Mouse (Mus musculus) thymus, postnatal 10 days (tissue): ENCODE data around the gene Prrt4.

Experiments
- DNase-seq, 2 experiments: peaks; one replicate each; pipeline ENCODE4 v3.0.0; 2021; ENCODE audit warnings: low spot score in 2 of 2

Prrt4 gene

DNA sequence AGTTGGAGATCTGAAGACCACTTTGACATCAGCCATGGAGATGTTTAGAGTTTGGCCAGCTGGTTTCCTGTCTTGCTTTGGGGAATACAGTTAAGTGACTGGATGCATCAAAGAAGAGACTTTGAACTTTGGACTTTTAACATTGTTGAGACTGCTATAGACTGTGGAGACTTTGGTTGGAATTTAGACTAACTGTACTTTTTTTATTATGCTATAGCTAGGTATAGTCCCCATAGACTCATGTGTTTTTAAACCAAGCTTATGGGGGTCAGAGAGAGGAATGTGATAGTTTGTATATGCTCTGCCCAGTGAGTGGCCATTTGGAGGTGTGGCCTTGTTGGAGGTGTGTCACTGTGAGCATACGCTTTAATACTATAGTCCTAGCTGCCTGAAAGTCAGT, 29.4 kb downstream of the Prrt4 start:
- no peak for DNase-seq

DNA sequence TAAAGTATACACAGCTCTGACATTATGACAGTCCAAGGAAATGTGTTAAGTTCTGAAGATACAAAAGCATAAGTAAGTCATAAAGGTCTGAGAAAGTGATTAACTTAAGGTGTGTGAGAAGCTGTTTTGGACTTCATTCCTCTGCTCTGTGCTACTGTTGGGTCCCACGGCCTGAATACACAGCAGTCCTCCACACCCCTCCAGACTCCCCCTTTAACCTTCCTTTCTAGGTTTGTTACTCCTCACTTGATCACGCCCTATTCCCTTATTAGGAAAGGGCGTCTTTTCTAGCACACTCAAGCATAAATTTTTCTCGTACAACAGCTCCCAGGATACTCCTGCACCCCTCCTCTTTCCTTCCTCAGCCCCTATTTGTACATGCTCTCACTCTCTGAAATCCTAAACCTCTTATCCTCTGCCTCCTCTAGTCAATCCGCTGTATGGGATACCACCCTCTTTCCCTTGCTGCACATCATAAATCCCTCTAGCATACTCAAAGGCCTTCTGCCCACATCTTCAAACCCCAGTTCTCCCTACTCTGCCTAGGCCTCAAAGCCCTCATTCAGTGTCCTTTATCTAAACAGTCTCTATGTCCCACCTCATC, 31.9 kb downstream of the Prrt4 start:
- no peak for DNase-seq

GRCm38 (mm10) chr6:29146641-29147040, 32.7 kb downstream of the Prrt4 start:
- no peak for DNase-seq

DNA sequence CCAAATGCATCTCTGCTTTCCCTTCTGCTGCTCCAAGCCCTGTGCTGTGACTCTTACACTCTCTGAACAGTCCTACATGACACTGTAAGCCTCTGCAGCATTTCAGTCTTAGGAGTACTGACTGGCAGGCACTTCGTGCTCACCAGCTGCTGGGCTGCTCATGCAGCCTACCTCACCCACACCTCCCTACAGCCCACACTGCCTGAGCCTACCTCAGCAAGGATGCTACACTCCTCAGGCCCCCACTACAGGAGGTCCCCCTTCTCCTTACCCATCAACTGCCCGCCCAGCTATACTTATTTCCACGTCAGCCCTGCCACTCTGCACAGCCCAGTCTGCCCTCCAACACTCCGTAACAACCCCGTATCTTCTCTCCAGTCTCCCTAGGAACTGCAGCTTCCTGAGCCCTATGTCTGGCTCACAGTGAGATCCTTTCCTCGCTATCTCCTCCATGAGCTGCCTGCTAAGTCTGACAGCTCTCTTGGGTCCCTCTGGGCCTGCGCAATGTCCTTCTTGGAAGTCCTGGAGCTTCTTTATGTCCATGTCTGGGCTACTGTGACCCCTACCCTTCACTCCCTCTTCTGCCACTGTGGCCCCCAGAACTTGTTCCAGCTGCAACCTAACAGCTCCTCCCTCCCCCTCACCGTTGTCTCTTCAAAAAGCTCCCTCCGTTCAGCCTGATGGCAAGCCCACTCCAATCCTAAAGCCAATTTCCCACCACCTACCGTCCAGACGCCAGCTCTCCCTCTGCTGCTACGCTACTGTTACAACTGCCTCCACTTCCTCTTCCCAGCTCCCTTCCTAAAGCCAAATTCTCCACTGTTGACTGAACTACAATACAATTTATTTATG, 33.7 kb downstream of the Prrt4 start:
- DNase-seq: no peak

DNA sequence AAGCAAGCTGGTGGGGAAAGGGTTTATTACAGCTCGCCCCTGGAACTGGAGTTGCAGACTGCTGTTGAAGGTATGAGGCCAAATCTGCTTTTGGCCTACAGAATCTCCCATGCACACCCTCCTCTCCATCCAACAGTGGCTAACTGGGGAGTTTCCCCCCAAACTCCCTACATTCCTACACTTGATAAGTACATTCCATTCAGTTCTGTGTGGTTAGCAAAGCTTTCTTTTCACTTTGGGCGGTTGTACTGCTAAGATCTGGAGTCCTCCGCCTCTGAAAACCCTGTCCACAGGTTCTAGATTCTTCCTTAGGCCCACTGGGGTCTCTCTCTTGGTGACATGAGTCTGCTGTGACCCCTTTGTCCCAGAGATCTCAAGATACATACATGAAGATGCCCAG, 34.4 kb downstream of the Prrt4 start:
- DNase-seq: no peak

DNA sequence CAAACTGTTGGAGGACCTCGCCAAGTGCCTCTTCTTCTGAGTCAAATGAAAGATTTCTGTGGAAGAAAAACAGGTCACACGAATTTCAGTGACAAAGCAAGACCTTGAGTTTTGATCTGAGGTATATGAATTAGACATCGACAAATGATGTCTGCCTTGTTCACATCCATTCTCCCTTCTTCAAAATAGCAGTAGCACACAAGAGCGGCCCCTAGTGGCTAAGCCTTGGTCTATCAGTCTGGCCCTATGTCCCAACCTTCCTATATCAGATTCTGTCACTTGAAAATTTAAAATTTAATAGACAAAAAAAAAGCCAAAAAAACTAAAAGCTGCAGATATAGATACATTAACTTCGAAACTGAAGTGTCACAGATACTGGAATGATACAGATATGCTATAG, 35.8 kb downstream of the Prrt4 start:
- peak in 1 of 2 experiments; percentile 44 for DNase-seq

DNA sequence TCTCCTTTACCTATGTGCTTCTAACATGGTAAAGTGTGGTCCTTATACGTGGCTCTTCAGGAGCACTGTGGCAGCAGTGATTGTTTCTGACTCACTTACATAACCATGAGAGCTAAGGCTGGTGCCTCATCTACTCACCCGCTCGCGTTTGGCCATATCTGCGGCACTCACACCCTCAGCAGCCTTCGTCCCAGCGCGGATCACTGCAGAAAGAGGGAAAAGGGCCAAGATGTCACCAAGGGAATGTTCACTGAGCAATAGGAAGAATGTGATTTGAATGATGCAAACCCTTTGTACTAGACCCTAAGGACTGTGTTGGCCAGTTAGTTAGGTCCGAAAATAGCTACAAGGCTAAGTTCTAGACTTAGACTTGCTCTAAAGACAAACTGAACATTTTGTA, 41.9 kb downstream of the Prrt4 start:
- no peak for DNase-seq

GRCm38 (mm10) chr6:29133100-29133499, 46.3 kb downstream of the Prrt4 start:
- DNase-seq: no peak

- no peak for DNase-seq
These were observed 52.4 kb downstream of the Prrt4 start for GRCm38 (mm10) chr6:29126878-29127426.

GRCm38 (mm10) chr6:29119990-29120389, 59.4 kb downstream of the Prrt4 start:
- no peak for DNase-seq
